Mouse (Mus musculus): ENCODE data around the gene F5. TPM values are rescaled to one million over a fixed set of nuclear protein-coding genes. Genes with fewer than 3 reads are reported as not detected.
"Not testable (repeated sequence)": the region's sequence is repeated elsewhere in the genome, so short reads cannot be mapped to it uniquely, and the experiment has no call there.

F5 gene
- polyA plus RNA-seq, 1 experiment = 0.35 TPM

DNA sequence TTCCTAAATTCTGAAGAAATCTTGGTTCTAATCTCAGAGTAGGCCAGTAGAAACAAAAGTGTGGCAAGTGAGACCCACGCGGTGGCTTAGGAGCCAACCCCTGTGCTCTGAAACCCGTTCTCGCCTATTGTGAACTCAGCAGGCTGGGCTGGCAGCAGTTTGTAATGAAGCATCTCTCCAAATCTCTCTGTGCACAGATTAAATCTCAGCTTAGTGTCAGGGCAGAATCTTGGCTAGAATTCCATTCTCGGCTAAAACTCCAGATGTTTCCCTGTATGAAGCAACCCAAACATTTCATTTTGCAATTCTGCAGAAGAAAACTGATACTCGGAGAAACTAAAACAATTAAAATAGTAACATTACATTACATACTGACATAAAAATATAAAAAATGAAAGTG lies 63.9 kb downstream of the F5 start:
- no peak for TF ChIP-seq CTCF (IDR thresholded peaks at IDR 0.05; ENCODE audit: extremely low read depth, insufficient read depth, low read length)
- no peak for TF ChIP-seq POLR2A (IDR thresholded peaks at IDR 0.05; ENCODE audit: extremely low read depth, insufficient read depth, low read length)
- H3K4me1 ChIP-seq (ENCODE audit: control insufficient read depth, insufficient read depth, low read length) = peaks cover 1% of the 10 kb centered on the region; the same call in 1 of the 2 replicates
- no peak overlapping the region for H3K27ac ChIP-seq (ENCODE audit: insufficient read depth, low read length)
- no peak overlapping the region for H3K4me3 ChIP-seq (ENCODE audit: insufficient read depth, low read length)

- H3K4me1 ChIP-seq (ENCODE audit: control insufficient read depth, insufficient read depth, low read length) = peaks cover 1% of the 10 kb centered on the region; the same call in 1 of the 2 replicates
- no peak overlapping the region for H3K4me3 ChIP-seq (ENCODE audit: insufficient read depth, low read length)
- H3K27ac ChIP-seq (ENCODE audit: insufficient read depth, low read length) = no peak overlapping the region
- TF ChIP-seq CTCF (IDR thresholded peaks at IDR 0.05; ENCODE audit: extremely low read depth, insufficient read depth, low read length) (no peak), POLR2A (IDR thresholded peaks at IDR 0.05; ENCODE audit: extremely low read depth, insufficient read depth, low read length) (no peak)
Observed at GRCm38 (mm10) chr1:164217791-164218685, 66.4 kb downstream of the F5 start.

DNA sequence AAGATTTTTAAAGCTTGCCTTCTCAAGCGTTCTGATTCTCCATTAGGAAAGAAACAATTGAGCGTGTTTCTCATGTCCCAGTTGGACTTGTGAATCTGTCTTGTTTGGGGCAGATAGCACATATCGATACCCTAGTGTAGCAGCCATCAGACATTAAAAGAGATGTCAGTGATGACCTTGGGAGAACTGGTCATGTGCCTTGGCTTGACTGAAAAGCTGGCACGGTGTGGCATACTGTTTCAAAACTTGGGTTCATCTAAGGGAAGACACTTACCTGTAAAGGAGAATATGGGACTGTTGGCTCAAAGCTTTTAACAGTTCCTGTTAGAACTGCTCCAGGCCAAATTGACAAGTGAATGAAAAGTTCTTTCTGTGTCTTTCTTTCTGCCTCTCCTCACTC lies 68.6 kb downstream of the F5 start:
- no peak overlapping the region for H3K27ac ChIP-seq (ENCODE audit: insufficient read depth, low read length)
- peaks cover 1% of the 10 kb centered on the region; the same call in 1 of the 2 replicates for H3K4me1 ChIP-seq (ENCODE audit: control insufficient read depth, insufficient read depth, low read length)
- no peak overlapping the region for H3K4me3 ChIP-seq (ENCODE audit: insufficient read depth, low read length)
- TF ChIP-seq POLR2A (IDR thresholded peaks at IDR 0.05; ENCODE audit: extremely low read depth, insufficient read depth, low read length) = no peak
- no peak for TF ChIP-seq CTCF (IDR thresholded peaks at IDR 0.05; ENCODE audit: extremely low read depth, insufficient read depth, low read length)

GRCm38 (mm10) chr1:164223089-164223488 lies 71.5 kb downstream of the F5 start:
- TF ChIP-seq CTCF (IDR thresholded peaks at IDR 0.05; ENCODE audit: extremely low read depth, insufficient read depth, low read length) = no peak
- Histone ChIP-seq H3K27ac (ENCODE audit: insufficient read depth, low read length) (no peak overlapping the region), H3K4me1 (ENCODE audit: control insufficient read depth, insufficient read depth, low read length) (peaks cover 1% of the 10 kb centered on the region; the same call in 1 of the 2 replicates), H3K4me3 (ENCODE audit: insufficient read depth, low read length) (no peak overlapping the region)

DNA sequence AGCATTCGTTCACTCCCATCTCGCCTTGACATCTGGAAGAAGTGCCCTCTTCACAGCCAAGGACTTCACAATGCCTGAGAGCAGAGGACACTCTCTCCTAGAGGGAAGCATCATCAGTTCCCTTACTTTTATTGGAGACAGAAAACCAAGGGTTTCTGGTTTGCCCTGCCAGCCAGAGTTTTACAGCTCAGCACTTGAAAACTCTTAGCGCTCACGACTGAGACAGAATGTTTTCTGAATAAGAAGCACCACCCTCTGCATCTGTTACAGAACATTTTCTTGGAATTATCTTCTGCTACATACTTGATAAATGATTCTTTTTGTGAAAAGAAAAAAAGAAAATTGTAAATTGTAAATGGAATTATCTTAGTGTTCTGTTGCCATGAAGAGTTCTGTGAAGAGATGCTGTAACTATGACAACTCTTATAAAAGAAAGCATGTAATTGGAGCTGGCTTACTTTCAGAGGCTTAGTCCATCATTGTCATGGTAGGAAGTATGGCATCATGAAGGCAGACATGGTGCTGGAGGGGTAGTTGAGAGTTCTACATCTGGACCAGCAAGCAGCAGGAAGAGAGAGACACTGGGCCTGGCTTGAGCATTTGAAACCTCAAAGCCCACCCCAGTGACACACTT lies 80.4 kb downstream of the F5 start:
- H3K27ac ChIP-seq (ENCODE audit: insufficient read depth, low read length); H3K4me3 ChIP-seq (ENCODE audit: insufficient read depth, low read length); H3K4me1 ChIP-seq (ENCODE audit: control insufficient read depth, insufficient read depth, low read length): not testable (repeated sequence)

GRCm38 (mm10) chr1:164233447-164233846 lies 81.8 kb downstream of the F5 start:
- TF ChIP-seq POLR2A (IDR thresholded peaks at IDR 0.05; ENCODE audit: extremely low read depth, insufficient read depth, low read length) (no peak), CTCF (IDR thresholded peaks at IDR 0.05; ENCODE audit: extremely low read depth, insufficient read depth, low read length) (no peak)
- Histone ChIP-seq H3K4me3 (ENCODE audit: insufficient read depth, low read length) (no peak overlapping the region), H3K27ac (ENCODE audit: insufficient read depth, low read length) (no peak overlapping the region), H3K4me1 (ENCODE audit: control insufficient read depth, insufficient read depth, low read length) (peaks cover 2% of the 10 kb centered on the region; the same call in 1 of the 2 replicates)

DNA sequence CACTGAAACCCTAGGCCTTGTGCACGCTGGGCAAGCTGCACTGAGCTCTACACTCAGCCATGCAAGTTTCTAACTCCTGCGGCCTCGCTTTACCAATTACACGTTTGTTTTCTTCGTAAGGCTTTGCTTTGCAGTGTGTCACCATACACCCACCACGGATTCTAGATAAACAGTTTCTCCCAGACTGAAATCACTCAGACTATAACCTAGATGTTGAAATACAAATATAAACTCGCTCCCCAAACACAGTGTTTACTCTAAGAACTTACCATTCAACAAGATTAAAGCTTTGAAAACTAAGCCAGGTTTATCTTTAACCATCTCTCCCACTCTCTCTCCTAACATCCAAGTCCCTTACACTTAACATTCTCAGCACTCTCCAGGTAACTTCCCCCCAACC lies 83.4 kb downstream of the F5 start:
- TF ChIP-seq CTCF (IDR thresholded peaks at IDR 0.05; ENCODE audit: extremely low read depth, insufficient read depth, low read length) = no peak
- TF ChIP-seq POLR2A (IDR thresholded peaks at IDR 0.05; ENCODE audit: extremely low read depth, insufficient read depth, low read length) = no peak
- Histone ChIP-seq H3K4me1 (ENCODE audit: control insufficient read depth, insufficient read depth, low read length) (peaks cover 2% of the 10 kb centered on the region; the same call in 1 of the 2 replicates), H3K27ac (ENCODE audit: insufficient read depth, low read length) (no peak overlapping the region), H3K4me3 (ENCODE audit: insufficient read depth, low read length) (no peak overlapping the region)

GRCm38 (mm10) chr1:164236078-164236477 lies 84.4 kb downstream of the F5 start:
- no peak overlapping the region for H3K4me3 ChIP-seq (ENCODE audit: insufficient read depth, low read length)
- TF ChIP-seq POLR2A (IDR thresholded peaks at IDR 0.05; ENCODE audit: extremely low read depth, insufficient read depth, low read length) (no peak), CTCF (IDR thresholded peaks at IDR 0.05; ENCODE audit: extremely low read depth, insufficient read depth, low read length) (no peak)
- H3K27ac ChIP-seq (ENCODE audit: insufficient read depth, low read length) = no peak overlapping the region
- peaks cover 2% of the 10 kb centered on the region; the same call in 1 of the 2 replicates for H3K4me1 ChIP-seq (ENCODE audit: control insufficient read depth, insufficient read depth, low read length)

- H3K4me1 ChIP-seq (ENCODE audit: control insufficient read depth, insufficient read depth, low read length) = no peaks in the 10 kb centered on the region
- no peak for TF ChIP-seq POLR2A (IDR thresholded peaks at IDR 0.05; ENCODE audit: extremely low read depth, insufficient read depth, low read length)
- TF ChIP-seq CTCF (IDR thresholded peaks at IDR 0.05; ENCODE audit: extremely low read depth, insufficient read depth, low read length) = no peak
- no peak overlapping the region for H3K4me3 ChIP-seq (ENCODE audit: insufficient read depth, low read length)
- no peak overlapping the region for H3K27ac ChIP-seq (ENCODE audit: insufficient read depth, low read length)
Observed at GRCm38 (mm10) chr1:164241494-164241893, 89.9 kb downstream of the F5 start.

GRCm38 (mm10) chr1:164242809-164243208 lies 91.2 kb downstream of the F5 start:
- Histone ChIP-seq H3K4me3 (ENCODE audit: insufficient read depth, low read length) (no peak overlapping the region), H3K4me1 (ENCODE audit: control insufficient read depth, insufficient read depth, low read length) (no peaks in the 10 kb centered on the region), H3K27ac (ENCODE audit: insufficient read depth, low read length) (no peak overlapping the region)
- TF ChIP-seq POLR2A (IDR thresholded peaks at IDR 0.05; ENCODE audit: extremely low read depth, insufficient read depth, low read length) (no peak), CTCF (IDR thresholded peaks at IDR 0.05; ENCODE audit: extremely low read depth, insufficient read depth, low read length) (no peak)
